Mouse (Mus musculus): ENCODE measurements around the gene Tmprss3.

Tmprss3 gene

GRCm38 (mm10) chr17:31195207-31195606 is 3.6 kb downstream of the Tmprss3 start:
- DNase-seq (ENCODE audit: low read depth, low spot score), result no peak

GRCm38 (mm10) chr17:31193360-31193759 is 5.4 kb downstream of the Tmprss3 start:
- no peak for DNase-seq (ENCODE audit: low read depth, low spot score)

GRCm38 (mm10) chr17:31192663-31193062 is 6.1 kb downstream of the Tmprss3 start:
- peak; percentile 40 for DNase-seq (ENCODE audit: low read depth, low spot score)

- DNase-seq (ENCODE audit: low read depth, low spot score), result no peak
Measured at GRCm38 (mm10) chr17:31191825-31192224, 7.0 kb downstream of the Tmprss3 start.

GRCm38 (mm10) chr17:31187370-31187769 is 11.4 kb downstream of the Tmprss3 start:
- peak; percentile 69 for DNase-seq (ENCODE audit: low read depth, low spot score)

GRCm38 (mm10) chr17:31184269-31184990 is 14.3 kb downstream of the Tmprss3 start:
- DNase-seq (ENCODE audit: low read depth, low spot score), result no peak

- DNase-seq (ENCODE audit: low read depth, low spot score), result no peak
Measured at GRCm38 (mm10) chr17:31183180-31183974, 15.4 kb downstream of the Tmprss3 start.

GRCm38 (mm10) chr17:31181490-31181889 is 17.3 kb downstream of the Tmprss3 start:
- DNase-seq (ENCODE audit: low read depth, low spot score), result no peak

- DNase-seq (ENCODE audit: low read depth, low spot score), result no peak
Measured at GRCm38 (mm10) chr17:31176321-31176720, 22.5 kb downstream of the Tmprss3 start.

- no peak for DNase-seq (ENCODE audit: low read depth, low spot score)
Measured at GRCm38 (mm10) chr17:31169796-31170195, 29.0 kb downstream of the Tmprss3 start.

- no peak for DNase-seq (ENCODE audit: low read depth, low spot score)
Measured at GRCm38 (mm10) chr17:31165127-31165526, 33.6 kb downstream of the Tmprss3 start, which contains the start of gene Tff1. TSS of gene Tff1 (minus strand) at chr17:31165277.

GRCm38 (mm10) chr17:31163821-31164220 is 35.0 kb downstream of the Tmprss3 start:
- DNase-seq (ENCODE audit: low read depth, low spot score), result no peak

- no peak for DNase-seq (ENCODE audit: low read depth, low spot score)
Measured at GRCm38 (mm10) chr17:31162607-31163006, 36.2 kb downstream of the Tmprss3 start.

GRCm38 (mm10) chr17:31160291-31160690 is 38.5 kb downstream of the Tmprss3 start:
- no peak for DNase-seq (ENCODE audit: low read depth, low spot score)

- no peak for DNase-seq (ENCODE audit: low read depth, low spot score)
Measured at GRCm38 (mm10) chr17:31157921-31158320, 40.9 kb downstream of the Tmprss3 start.

GRCm38 (mm10) chr17:31153785-31154184 is 45.0 kb downstream of the Tmprss3 start:
- DNase-seq (ENCODE audit: low read depth, low spot score), result no peak

GRCm38 (mm10) chr17:31152966-31153499 is 45.7 kb downstream of the Tmprss3 start:
- DNase-seq (ENCODE audit: low read depth, low spot score), result no peak

GRCm38 (mm10) chr17:31152512-31152911 is 46.3 kb downstream of the Tmprss3 start:
- DNase-seq (ENCODE audit: low read depth, low spot score), result no peak

GRCm38 (mm10) chr17:31145998-31146397 is 52.8 kb downstream of the Tmprss3 start:
- DNase-seq (ENCODE audit: low read depth, low spot score), result no peak

GRCm38 (mm10) chr17:31144040-31145037 is 54.4 kb downstream of the Tmprss3 start, which contains the start of gene Tff2:
TSS of gene Tff2 (minus strand) at chr17:31144282.
- no peak for DNase-seq (ENCODE audit: low read depth, low spot score)

GRCm38 (mm10) chr17:31142116-31142515 is 56.7 kb downstream of the Tmprss3 start:
- no peak for DNase-seq (ENCODE audit: low read depth, low spot score)

Data from mesoderm, embryonic 11.5 days (tissue).